Mouse (Mus musculus): ENCODE data around the gene Fnbp1l. TPM values are rescaled to one million over a fixed set of nuclear protein-coding genes. Genes with fewer than 3 reads are reported as not detected.
A peak's percentile ranks its signal among the peaks of the same experiment; 100 is the strongest.

Fnbp1l gene
- total and polyA plus RNA-seq, 3 experiments = 7.6 to 17.4 (median 17.2) TPM

DNA sequence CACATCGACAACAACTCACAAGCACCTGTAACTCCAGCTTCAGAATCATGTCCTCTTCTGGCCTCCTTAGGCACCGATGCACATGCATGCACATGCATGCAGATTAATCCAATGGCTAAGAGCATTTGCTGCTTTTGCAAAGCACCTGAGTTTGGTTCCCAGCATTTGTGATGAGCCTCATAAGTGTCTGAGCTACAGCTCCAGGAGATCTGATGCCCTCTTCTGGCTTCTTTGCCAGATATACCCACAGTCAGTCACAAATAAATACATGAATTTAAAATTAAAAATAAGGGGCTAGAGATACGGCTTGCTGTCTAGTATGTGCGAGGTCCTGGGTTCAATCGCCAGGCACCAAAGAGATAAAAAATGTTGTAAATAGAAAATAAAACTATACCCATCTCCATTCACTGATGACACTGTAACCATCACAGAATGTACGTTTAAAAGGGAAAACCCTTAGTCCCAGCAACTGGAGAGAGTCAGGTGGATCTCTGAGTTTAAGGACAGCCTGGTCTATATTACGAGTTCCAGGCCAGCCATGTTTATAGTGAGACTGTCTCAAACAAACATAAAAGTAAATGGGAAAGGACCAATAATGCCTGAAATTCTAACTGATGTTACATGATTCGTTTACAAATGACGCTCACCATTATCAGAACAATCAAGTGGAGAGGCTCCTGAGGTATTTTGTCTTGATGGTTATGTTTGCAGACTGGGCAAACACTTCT is 1.7 kb downstream of the Fnbp1l start:
- Histone ChIP-seq H3K4me3 (peak overlapping the region; percentile 68), H3K36me3 (ENCODE audit: control insufficient read depth, insufficient read depth, low read length) (peaks cover 3% of the 10 kb centered on the region), H3K4me1 (ENCODE audit: control insufficient read depth, insufficient read depth, low read length) (peaks cover 7% of the 10 kb centered on the region), H3K27me3 (ENCODE audit: control insufficient read depth, insufficient read depth, low read length) (no peaks in the 10 kb centered on the region), H3K9ac (ENCODE audit: low read depth, low read length) (peak overlapping the region; percentile 80), H3K27ac (no peak overlapping the region), H3K79me2 (replicated peaks; ENCODE audit: control insufficient read depth, insufficient read depth, low read length) (no peaks in the 10 kb centered on the region; the same call in 1 of the 2 replicates)
- DNase-seq = no peak
- TF ChIP-seq POLR2A (IDR thresholded peaks at IDR 0.05; ENCODE audit: insufficient read depth, low read depth, low read length) (no peak), CTCF (IDR thresholded peaks at IDR 0.05) (peak; percentile 34), EP300 (IDR thresholded peaks at IDR 0.05; ENCODE audit: insufficient read depth, low read depth, low read length) (no peak)
- WGBS = 66% methylated on average over 9 of the region's 9 CpGs
- intact Hi-C loops (cut with DNase I) = loop anchor here (2.0 to 5.0 kb wide), 4 partner anchors 31 to 110 kb away; no protein-coding TSS in a partner anchor

DNA sequence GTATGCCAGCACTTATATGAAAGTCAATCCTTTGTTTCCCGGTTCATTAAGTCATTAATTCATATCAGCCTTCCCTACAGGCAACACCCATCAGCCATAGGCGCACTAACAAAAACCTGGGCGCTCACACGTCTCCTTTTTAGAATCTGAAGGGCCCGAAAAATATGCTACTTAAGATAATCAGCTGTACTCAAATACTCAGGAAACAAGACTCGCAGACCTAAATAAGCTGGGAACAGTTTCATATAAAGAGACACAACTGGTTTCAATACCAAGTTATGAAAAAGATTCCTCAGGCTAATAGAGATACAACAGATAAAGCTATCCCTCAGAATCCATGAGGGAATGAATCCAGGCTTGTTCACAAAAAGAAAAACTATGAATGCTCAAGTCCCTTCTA is 7.0 kb downstream of the Fnbp1l start:
- Histone ChIP-seq H3K36me3 (ENCODE audit: control insufficient read depth, insufficient read depth, low read length) (peaks cover 3% of the 10 kb centered on the region), H3K9ac (ENCODE audit: low read depth, low read length) (no peak overlapping the region), H3K4me3 (no peak overlapping the region), H3K27ac (no peak overlapping the region), H3K79me2 (replicated peaks; ENCODE audit: control insufficient read depth, insufficient read depth, low read length) (peaks cover 1% of the 10 kb centered on the region; the same call in 1 of the 2 replicates), H3K27me3 (ENCODE audit: control insufficient read depth, insufficient read depth, low read length) (no peaks in the 10 kb centered on the region), H3K4me1 (ENCODE audit: control insufficient read depth, insufficient read depth, low read length) (peaks cover 3% of the 10 kb centered on the region)
- 60% methylated on average over 6 of the region's 6 CpGs for WGBS
- no peak for DNase-seq
- intact Hi-C loops (cut with DNase I) = no loop called here
- TF ChIP-seq CTCF (IDR thresholded peaks at IDR 0.05) = no peak

GRCm38 (mm10) chr3:122611761-122612160 is 7.8 kb downstream of the Fnbp1l start:
- peaks cover 3% of the 10 kb centered on the region for H3K36me3 ChIP-seq (ENCODE audit: control insufficient read depth, insufficient read depth, low read length)
- WGBS = 81% methylated on average over 5 of the region's 5 CpGs
- H3K79me2 ChIP-seq (replicated peaks; ENCODE audit: control insufficient read depth, insufficient read depth, low read length) = peaks cover 1% of the 10 kb centered on the region; the same call in 1 of the 2 replicates
- H3K27me3 ChIP-seq (ENCODE audit: control insufficient read depth, insufficient read depth, low read length) = no peaks in the 10 kb centered on the region
- H3K4me1 ChIP-seq (ENCODE audit: control insufficient read depth, insufficient read depth, low read length) = peaks cover 2% of the 10 kb centered on the region
- TF ChIP-seq CTCF (IDR thresholded peaks at IDR 0.05) = no peak
- no peak for TF ChIP-seq EP300 (IDR thresholded peaks at IDR 0.05; ENCODE audit: insufficient read depth, low read depth, low read length)
- no peak for TF ChIP-seq POLR2A (IDR thresholded peaks at IDR 0.05; ENCODE audit: insufficient read depth, low read depth, low read length)
- H3K27ac ChIP-seq = no peak overlapping the region
- H3K4me3 ChIP-seq = no peak overlapping the region
- intact Hi-C loops (cut with DNase I) = no loop called here
- no peak overlapping the region for H3K9ac ChIP-seq (ENCODE audit: low read depth, low read length)
- DNase-seq = no peak

- TF ChIP-seq CTCF (IDR thresholded peaks at IDR 0.05) (no peak), EP300 (IDR thresholded peaks at IDR 0.05; ENCODE audit: insufficient read depth, low read depth, low read length) (no peak), POLR2A (IDR thresholded peaks at IDR 0.05; ENCODE audit: insufficient read depth, low read depth, low read length) (no peak)
- H3K4me1 ChIP-seq (ENCODE audit: control insufficient read depth, insufficient read depth, low read length) = peaks cover 4% of the 10 kb centered on the region
- intact Hi-C loops (cut with DNase I) = no loop called here
- WGBS = 81% methylated on average over 10 of the region's 10 CpGs
- no peaks in the 10 kb centered on the region; the same call in 1 of the 2 replicates for H3K36me3 ChIP-seq (ENCODE audit: control insufficient read depth, insufficient read depth, low read length)
- no peaks in the 10 kb centered on the region for H3K27me3 ChIP-seq (ENCODE audit: control insufficient read depth, insufficient read depth, low read length)
- H3K4me3 ChIP-seq = no peak overlapping the region
- no peak overlapping the region for H3K27ac ChIP-seq
- DNase-seq = no peak
- H3K79me2 ChIP-seq (replicated peaks; ENCODE audit: control insufficient read depth, insufficient read depth, low read length) = peaks cover 6% of the 10 kb centered on the region
- H3K9ac ChIP-seq (ENCODE audit: low read depth, low read length) = no peak overlapping the region
Observed at GRCm38 (mm10) chr3:122606105-122606801, 13.3 kb downstream of the Fnbp1l start.

GRCm38 (mm10) chr3:122603229-122603628 is 16.3 kb downstream of the Fnbp1l start:
- Histone ChIP-seq H3K27ac (no peak overlapping the region), H3K79me2 (replicated peaks; ENCODE audit: control insufficient read depth, insufficient read depth, low read length) (peaks cover 6% of the 10 kb centered on the region), H3K4me3 (no peak overlapping the region), H3K27me3 (ENCODE audit: control insufficient read depth, insufficient read depth, low read length) (no peaks in the 10 kb centered on the region), H3K9ac (ENCODE audit: low read depth, low read length) (no peak overlapping the region), H3K36me3 (ENCODE audit: control insufficient read depth, insufficient read depth, low read length) (peaks cover 2% of the 10 kb centered on the region), H3K4me1 (ENCODE audit: control insufficient read depth, insufficient read depth, low read length) (peaks cover 6% of the 10 kb centered on the region)
- TF ChIP-seq CTCF (IDR thresholded peaks at IDR 0.05) = no peak
- no peak for TF ChIP-seq POLR2A (IDR thresholded peaks at IDR 0.05; ENCODE audit: insufficient read depth, low read depth, low read length)
- TF ChIP-seq EP300 (IDR thresholded peaks at IDR 0.05; ENCODE audit: insufficient read depth, low read depth, low read length) = no peak
- WGBS = 77% methylated on average over 4 of the region's 4 CpGs
- intact Hi-C loops (cut with DNase I) = no loop called here
- no peak for DNase-seq

DNA sequence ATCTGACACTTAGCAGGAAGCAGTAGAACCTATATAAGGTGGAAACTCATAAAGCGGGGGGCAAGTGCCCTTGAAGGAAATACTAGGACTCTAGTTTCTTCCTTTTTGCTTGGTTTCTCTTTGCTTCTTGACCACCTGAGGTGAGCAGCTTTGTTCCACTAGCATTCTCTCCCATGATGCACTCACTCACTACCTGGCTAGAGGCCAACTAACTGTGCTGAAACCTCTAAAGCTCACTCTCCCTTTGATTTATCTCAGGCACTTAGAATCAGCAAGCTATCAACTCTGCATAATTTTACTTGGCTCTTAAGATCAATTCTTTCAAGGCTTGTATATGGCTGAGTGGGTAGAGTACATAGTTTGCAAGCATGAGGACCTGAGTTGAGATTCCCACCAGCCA is 17.1 kb downstream of the Fnbp1l start:
- DNase-seq = no peak
- TF ChIP-seq CTCF (IDR thresholded peaks at IDR 0.05) (no peak), POLR2A (IDR thresholded peaks at IDR 0.05; ENCODE audit: insufficient read depth, low read depth, low read length) (no peak), EP300 (IDR thresholded peaks at IDR 0.05; ENCODE audit: insufficient read depth, low read depth, low read length) (no peak)
- no peak overlapping the region for H3K27ac ChIP-seq
- 96% methylated on average over 1 of the region's 1 CpGs for WGBS
- peaks cover 5% of the 10 kb centered on the region for H3K79me2 ChIP-seq (replicated peaks; ENCODE audit: control insufficient read depth, insufficient read depth, low read length)
- H3K36me3 ChIP-seq (ENCODE audit: control insufficient read depth, insufficient read depth, low read length) = peaks cover 2% of the 10 kb centered on the region
- no peaks in the 10 kb centered on the region for H3K27me3 ChIP-seq (ENCODE audit: control insufficient read depth, insufficient read depth, low read length)
- intact Hi-C loops (cut with DNase I) = no loop called here
- no peak overlapping the region for H3K9ac ChIP-seq (ENCODE audit: low read depth, low read length)
- H3K4me3 ChIP-seq = no peak overlapping the region
- H3K4me1 ChIP-seq (ENCODE audit: control insufficient read depth, insufficient read depth, low read length) = peaks cover 6% of the 10 kb centered on the region
